Mouse (Mus musculus) embryonic fibroblast, embryonic 13.5 days (primary cell): ENCODE measurements around the gene Slc35e2. TPM values are rescaled to one million over a fixed set of nuclear protein-coding genes. Genes with fewer than 3 reads are reported as not detected.
"Not testable (repeated sequence)": the region's sequence is repeated elsewhere in the genome, so short reads cannot be mapped to it uniquely, and the experiment has no call there.

Experiments
- H3K27ac ChIP-seq: 2 replicates; pipeline ENCODE4 v1.5.1; 2012; ENCODE audit warnings: low read length, control low read depth, inconsistent platforms; ENCODE audit not compliant: insufficient read depth
- H3K4me1 ChIP-seq: 2 replicates; pipeline ENCODE4 v1.6.1; 2011; ENCODE audit warnings: low read length; ENCODE audit not compliant: control insufficient read depth, insufficient read depth
- H3K4me3 ChIP-seq: 2 replicates; pipeline ENCODE4 v1.5.1; 2011; ENCODE audit warnings: mild to moderate bottlenecking, control low read depth, low read length; ENCODE audit not compliant: insufficient read depth
- CTCF ChIP-seq: IDR thresholded peaks from 2 replicates; pipeline ENCODE4 v1.5.1; 2011; ENCODE audit warnings: mild to moderate bottlenecking, control low read depth, low read length, moderate library complexity, borderline replicate concordance; ENCODE audit not compliant: insufficient read depth
- POLR2A ChIP-seq: IDR thresholded peaks from 2 replicates; pipeline ENCODE4 v1.6.1; 2011; ENCODE audit warnings: low read depth, mild to moderate bottlenecking, control low read depth, low read length, moderate library complexity
- polyA plus RNA-seq: library from polyadenylated mRNA; stranded (reverse); fragments of >200 nt; gene quantifications from 2 replicates; pipeline ENCODE4 v1.2.4, GENCODE M21; 2011; ENCODE audit warnings: low read depth; ENCODE audit not compliant: missing spikeins, insufficient read length

Gene Slc35e2
- polyA plus RNA-seq, 1 experiment: 13.5 TPM

DNA sequence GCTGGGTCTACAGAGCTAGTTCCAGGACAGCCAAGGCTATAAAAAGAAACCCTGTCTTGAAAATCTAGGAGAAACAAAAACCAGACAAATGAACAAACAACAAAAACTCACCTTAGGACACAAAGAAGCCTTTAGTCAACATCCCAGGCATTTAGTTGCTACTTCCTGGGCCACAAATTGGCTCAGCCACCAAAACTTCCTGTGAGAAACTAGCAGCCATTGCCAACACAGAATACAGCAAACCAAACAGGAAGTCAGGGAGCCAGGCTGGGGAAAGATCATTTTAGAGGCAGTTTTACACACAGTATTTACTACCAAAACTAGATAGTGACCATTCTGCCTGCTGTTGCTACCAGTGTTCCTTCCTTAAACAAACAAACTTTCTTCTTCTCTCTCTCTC is 65.7 kb downstream of the Slc35e2 start:
- TF ChIP-seq POLR2A (no peak), CTCF (no peak)
- Histone ChIP-seq H3K4me1 (peaks cover 4% of the 10 kb centered on the region; the same call in 1 of the 2 replicates), H3K4me3 (no peak overlapping the region), H3K27ac (no peak overlapping the region)

- Histone ChIP-seq H3K4me3 (peak within 1 kb of the TSS; percentile 68), H3K27ac (peak within 1 kb of the TSS; percentile 9; the same call in 1 of the 2 replicates), H3K4me1 (peaks cover 4% of the 10 kb centered on the region; the same call in 1 of the 2 replicates)
- TF ChIP-seq CTCF: no peak
- no peak for TF ChIP-seq POLR2A
These were observed 67.7 kb downstream of the Slc35e2 start, which contains the start of gene Mib2 for GRCm38 (mm10) chr4:155668689-155669597. Mib2 (minus strand) TSS chr4:155669198.

- Histone ChIP-seq H3K27ac (no peak overlapping the region), H3K4me3 (peak overlapping the region; percentile 37), H3K4me1 (peaks cover 4% of the 10 kb centered on the region; the same call in 1 of the 2 replicates)
- TF ChIP-seq POLR2A: no peak
- no peak for TF ChIP-seq CTCF
These were observed 68.4 kb downstream of the Slc35e2 start for GRCm38 (mm10) chr4:155669598-155670075.

DNA sequence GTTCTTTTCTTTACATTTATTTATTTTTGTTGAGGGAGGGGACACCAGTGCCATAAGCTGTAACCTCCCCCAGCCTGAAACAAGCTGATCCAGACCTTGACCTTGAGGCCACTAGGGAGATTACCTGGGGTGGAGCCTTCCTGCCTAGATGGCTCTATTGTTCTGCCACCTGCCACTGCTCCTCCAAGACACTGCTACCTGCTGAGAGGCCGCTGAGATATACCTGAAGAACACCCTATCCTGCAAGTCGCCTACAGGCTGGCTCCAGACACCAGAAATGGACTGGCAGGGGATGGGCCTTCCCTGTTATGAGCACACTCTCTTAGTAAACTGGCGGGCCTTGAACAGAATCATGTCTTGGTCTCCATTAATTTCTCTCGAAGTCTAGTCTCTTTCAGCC is 69.0 kb downstream of the Slc35e2 start:
- H3K27ac ChIP-seq, H3K4me1 ChIP-seq, H3K4me3 ChIP-seq: not testable (repeated sequence)

DNA sequence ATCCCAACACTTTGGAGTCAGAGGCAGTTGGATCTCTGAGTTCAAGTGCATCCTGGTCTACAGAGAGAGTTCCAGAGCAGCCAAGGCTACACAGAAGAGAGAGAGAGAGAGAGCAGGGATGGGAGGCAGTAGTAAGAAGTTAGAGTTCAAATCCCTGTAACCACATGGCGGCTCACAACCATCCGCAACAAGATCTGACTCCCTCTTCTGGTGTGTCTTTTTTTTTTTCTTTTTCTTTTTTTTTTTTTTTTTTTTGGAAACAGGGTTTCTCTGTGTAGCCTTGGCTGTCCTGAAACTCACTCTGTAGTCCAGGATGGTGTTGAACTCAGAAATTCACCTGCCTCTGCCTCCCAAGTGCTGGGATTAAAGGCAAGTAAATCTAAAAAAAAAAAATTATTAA is 70.9 kb downstream of the Slc35e2 start:
- Histone ChIP-seq H3K4me1 (peaks cover 4% of the 10 kb centered on the region; the same call in 1 of the 2 replicates), H3K27ac (no peak overlapping the region), H3K4me3 (no peak overlapping the region)
- no peak for TF ChIP-seq POLR2A
- no peak for TF ChIP-seq CTCF

Other genes starting within 250 kb of the Slc35e2 start
- 0.63 and 1.4 TPM in 2 replicates for gene Prkcz, start 240.1 kb upstream of the Slc35e2 start, polyA plus RNA-seq
- not detected in 2 replicates for gene Gabrd, start 203.3 kb upstream of the Slc35e2 start, polyA plus RNA-seq
- gene Cfap74, start 192.2 kb upstream of the Slc35e2 start, polyA plus RNA-seq: 1.5 and 2.0 TPM in 2 replicates
- gene Tmem52, start 132.3 kb upstream of the Slc35e2 start, polyA plus RNA-seq: not detected in 2 replicates
- 532 and 536 TPM in 2 replicates for gene Gnb1, start 110.1 kb upstream of the Slc35e2 start, polyA plus RNA-seq
- 116 and 130 TPM in 2 replicates for gene Nadk, start 39.0 kb upstream of the Slc35e2 start, polyA plus RNA-seq
- gene Cdk11b, start 23.4 kb downstream of the Slc35e2 start, polyA plus RNA-seq: 75.2 and 77.0 TPM in 2 replicates
- not detected in 2 replicates for gene Gm10563, start 44.0 kb downstream of the Slc35e2 start, polyA plus RNA-seq
- 80.7 and 93.1 TPM in 2 replicates for gene Mmp23, start 52.0 kb downstream of the Slc35e2 start, polyA plus RNA-seq
- 17.2 and 21.1 TPM in 2 replicates for gene Mib2, start 67.8 kb downstream of the Slc35e2 start, polyA plus RNA-seq
- gene Fndc10, start 92.9 kb downstream of the Slc35e2 start, polyA plus RNA-seq: 11.1 and 16.1 TPM in 2 replicates
- 101 and 104 TPM in 2 replicates for gene Ssu72, start 103.4 kb downstream of the Slc35e2 start, polyA plus RNA-seq
- gene Tmem240, start 133.4 kb downstream of the Slc35e2 start, polyA plus RNA-seq: 1.0 and 1.2 TPM in 2 replicates
- gene Atad3a, start 159.7 kb downstream of the Slc35e2 start, polyA plus RNA-seq: 48.8 and 55.2 TPM in 2 replicates
- gene Vwa1, start 173.3 kb downstream of the Slc35e2 start, polyA plus RNA-seq: 0.67 and 0.77 TPM in 2 replicates
- 0.25 and 0.52 TPM in 2 replicates for gene Tmem88b, start 184.5 kb downstream of the Slc35e2 start, polyA plus RNA-seq
- not detected in 2 replicates for gene Ankrd65, start 189.0 kb downstream of the Slc35e2 start, polyA plus RNA-seq
- 115 and 129 TPM in 2 replicates for gene Mrpl20, start 201.5 kb downstream of the Slc35e2 start, polyA plus RNA-seq
- gene Ccnl2, start 211.1 kb downstream of the Slc35e2 start, polyA plus RNA-seq: 74.3 and 91.9 TPM in 2 replicates
- gene Aurkaip1, start 229.9 kb downstream of the Slc35e2 start, polyA plus RNA-seq: 73.1 and 74.4 TPM in 2 replicates
- 441 and 484 TPM in 2 replicates for gene Mxra8, start 238.3 kb downstream of the Slc35e2 start, polyA plus RNA-seq
- 38.5 and 41.4 TPM in 2 replicates for gene Dvl1, start 246.0 kb downstream of the Slc35e2 start, polyA plus RNA-seq